Mouse (Mus musculus): ENCODE results near the gene Myh10.
A peak's percentile ranks its signal among the peaks of the same experiment; 100 is the strongest.

Myh10 gene

GRCm38 (mm10) chr11:68745374-68746200 is 54.2 kb downstream of the Myh10 start:
- H3K4me1 ChIP-seq (replicated peaks; ENCODE audit: low read depth, low read length), result peaks cover 9% of the 10 kb centered on the region
- H3K4me3 ChIP-seq (replicated peaks; ENCODE audit: low read length), result no peak overlapping the region
- no peaks in the 10 kb centered on the region for H3K27me3 ChIP-seq (ENCODE audit: insufficient read depth, low read length)
- H3K9me3 ChIP-seq (ENCODE audit: low read length), result no peaks in the 10 kb centered on the region
- peaks cover 25% of the 10 kb centered on the region; the same call in 1 of the 2 replicates for H3K36me3 ChIP-seq (ENCODE audit: insufficient read depth, low read length)
- TF ChIP-seq NANOG (IDR thresholded peaks at IDR 0.05; ENCODE audit: borderline replicate concordance, low read length) (no peak), POU5F1 (IDR thresholded peaks at IDR 0.05; ENCODE audit: borderline replicate concordance, low read length) (no peak)

GRCm38 (mm10) chr11:68748121-68748520 is 56.8 kb downstream of the Myh10 start:
- no peaks in the 10 kb centered on the region for H3K27me3 ChIP-seq (ENCODE audit: insufficient read depth, low read length)
- H3K4me1 ChIP-seq (replicated peaks; ENCODE audit: low read depth, low read length), result peaks cover 4% of the 10 kb centered on the region; the same call in 1 of the 2 replicates
- no peaks in the 10 kb centered on the region for H3K9me3 ChIP-seq (ENCODE audit: low read length)
- no peak overlapping the region for H3K4me3 ChIP-seq (replicated peaks; ENCODE audit: low read length)
- H3K36me3 ChIP-seq (ENCODE audit: insufficient read depth, low read length), result peaks cover 25% of the 10 kb centered on the region; the same call in 1 of the 2 replicates
- TF ChIP-seq POU5F1 (IDR thresholded peaks at IDR 0.05; ENCODE audit: borderline replicate concordance, low read length) (no peak), CTCF (conservative IDR thresholded peaks at IDR 0.05; ENCODE audit: low read length) (no peak), NANOG (IDR thresholded peaks at IDR 0.05; ENCODE audit: borderline replicate concordance, low read length) (no peak)

GRCm38 (mm10) chr11:68750206-68750605 is 58.8 kb downstream of the Myh10 start:
- H3K4me3 ChIP-seq (replicated peaks; ENCODE audit: low read length), result no peak overlapping the region
- H3K36me3 ChIP-seq (ENCODE audit: insufficient read depth, low read length), result peaks cover 25% of the 10 kb centered on the region; the same call in 1 of the 2 replicates
- TF ChIP-seq POU5F1 (IDR thresholded peaks at IDR 0.05; ENCODE audit: borderline replicate concordance, low read length) (no peak), NANOG (IDR thresholded peaks at IDR 0.05; ENCODE audit: borderline replicate concordance, low read length) (no peak), CTCF (conservative IDR thresholded peaks at IDR 0.05; ENCODE audit: low read length) (no peak)
- peaks cover 4% of the 10 kb centered on the region; the same call in 1 of the 2 replicates for H3K4me1 ChIP-seq (replicated peaks; ENCODE audit: low read depth, low read length)
- no peaks in the 10 kb centered on the region for H3K9me3 ChIP-seq (ENCODE audit: low read length)
- H3K27me3 ChIP-seq (ENCODE audit: insufficient read depth, low read length), result no peaks in the 10 kb centered on the region

- TF ChIP-seq NANOG (IDR thresholded peaks at IDR 0.05; ENCODE audit: borderline replicate concordance, low read length) (no peak), POU5F1 (IDR thresholded peaks at IDR 0.05; ENCODE audit: borderline replicate concordance, low read length) (no peak), CTCF (conservative IDR thresholded peaks at IDR 0.05; ENCODE audit: low read length) (peak; percentile 54)
- H3K9me3 ChIP-seq (ENCODE audit: low read length), result no peaks in the 10 kb centered on the region
- peaks cover 4% of the 10 kb centered on the region; the same call in 1 of the 2 replicates for H3K4me1 ChIP-seq (replicated peaks; ENCODE audit: low read depth, low read length)
- H3K36me3 ChIP-seq (ENCODE audit: insufficient read depth, low read length), result peaks cover 19% of the 10 kb centered on the region; the same call in 1 of the 2 replicates
- no peaks in the 10 kb centered on the region for H3K27me3 ChIP-seq (ENCODE audit: insufficient read depth, low read length)
- no peak overlapping the region for H3K4me3 ChIP-seq (replicated peaks; ENCODE audit: low read length)
Observed at GRCm38 (mm10) chr11:68750938-68751337, 59.6 kb downstream of the Myh10 start.

- no peak for TF ChIP-seq POU5F1 (IDR thresholded peaks at IDR 0.05; ENCODE audit: borderline replicate concordance, low read length)
- no peak for TF ChIP-seq CTCF (conservative IDR thresholded peaks at IDR 0.05; ENCODE audit: low read length)
- TF ChIP-seq NANOG (IDR thresholded peaks at IDR 0.05; ENCODE audit: borderline replicate concordance, low read length), result no peak
- peaks cover 9% of the 10 kb centered on the region for H3K4me1 ChIP-seq (replicated peaks; ENCODE audit: low read depth, low read length)
- no peaks in the 10 kb centered on the region for H3K36me3 ChIP-seq (ENCODE audit: insufficient read depth, low read length)
- no peaks in the 10 kb centered on the region for H3K27me3 ChIP-seq (ENCODE audit: insufficient read depth, low read length)
- H3K9me3 ChIP-seq (ENCODE audit: low read length), result no peaks in the 10 kb centered on the region
- no peak overlapping the region for H3K4me3 ChIP-seq (replicated peaks; ENCODE audit: low read length)
Observed at GRCm38 (mm10) chr11:68754283-68754682, 62.9 kb downstream of the Myh10 start.

- Histone ChIP-seq H3K27me3 (ENCODE audit: insufficient read depth, low read length) (no peaks in the 10 kb centered on the region), H3K36me3 (ENCODE audit: insufficient read depth, low read length) (peaks cover 7% of the 10 kb centered on the region), H3K9me3 (ENCODE audit: low read length) (no peaks in the 10 kb centered on the region), H3K4me1 (replicated peaks; ENCODE audit: low read depth, low read length) (peaks cover 9% of the 10 kb centered on the region), H3K4me3 (replicated peaks; ENCODE audit: low read length) (no peak overlapping the region)
- TF ChIP-seq CTCF (conservative IDR thresholded peaks at IDR 0.05; ENCODE audit: low read length), result no peak
- no peak for TF ChIP-seq NANOG (IDR thresholded peaks at IDR 0.05; ENCODE audit: borderline replicate concordance, low read length)
- TF ChIP-seq POU5F1 (IDR thresholded peaks at IDR 0.05; ENCODE audit: borderline replicate concordance, low read length), result no peak
Observed at GRCm38 (mm10) chr11:68756456-68757348, 65.3 kb downstream of the Myh10 start.

- no peaks in the 10 kb centered on the region for H3K9me3 ChIP-seq (ENCODE audit: low read length)
- no peak overlapping the region for H3K4me3 ChIP-seq (replicated peaks; ENCODE audit: low read length)
- H3K4me1 ChIP-seq (replicated peaks; ENCODE audit: low read depth, low read length), result peaks cover 6% of the 10 kb centered on the region
- H3K36me3 ChIP-seq (ENCODE audit: insufficient read depth, low read length), result peaks cover 33% of the 10 kb centered on the region
- TF ChIP-seq POU5F1 (IDR thresholded peaks at IDR 0.05; ENCODE audit: borderline replicate concordance, low read length) (no peak), CTCF (conservative IDR thresholded peaks at IDR 0.05; ENCODE audit: low read length) (no peak), NANOG (IDR thresholded peaks at IDR 0.05; ENCODE audit: borderline replicate concordance, low read length) (no peak)
- no peaks in the 10 kb centered on the region for H3K27me3 ChIP-seq (ENCODE audit: insufficient read depth, low read length)
Observed at GRCm38 (mm10) chr11:68759691-68760090, 68.3 kb downstream of the Myh10 start.

GRCm38 (mm10) chr11:68761155-68761554 is 69.8 kb downstream of the Myh10 start:
- H3K4me1 ChIP-seq (replicated peaks; ENCODE audit: low read depth, low read length), result peaks cover 6% of the 10 kb centered on the region
- peaks cover 44% of the 10 kb centered on the region for H3K36me3 ChIP-seq (ENCODE audit: insufficient read depth, low read length)
- H3K27me3 ChIP-seq (ENCODE audit: insufficient read depth, low read length), result no peaks in the 10 kb centered on the region
- no peak for TF ChIP-seq CTCF (conservative IDR thresholded peaks at IDR 0.05; ENCODE audit: low read length)
- TF ChIP-seq NANOG (IDR thresholded peaks at IDR 0.05; ENCODE audit: borderline replicate concordance, low read length), result no peak
- no peak for TF ChIP-seq POU5F1 (IDR thresholded peaks at IDR 0.05; ENCODE audit: borderline replicate concordance, low read length)
- H3K9me3 ChIP-seq (ENCODE audit: low read length), result no peaks in the 10 kb centered on the region
- H3K4me3 ChIP-seq (replicated peaks; ENCODE audit: low read length), result no peak overlapping the region

All from E14TG2a.4 (cell line).